Mouse (Mus musculus): ENCODE measurements at regions not wholly inside any gene's neighbourhood (a gene's known extent, or its start where the extent isn't known, plus 50 kb on each side); places are given as distances from the start of the nearest gene placed in this dataset.

DNA sequence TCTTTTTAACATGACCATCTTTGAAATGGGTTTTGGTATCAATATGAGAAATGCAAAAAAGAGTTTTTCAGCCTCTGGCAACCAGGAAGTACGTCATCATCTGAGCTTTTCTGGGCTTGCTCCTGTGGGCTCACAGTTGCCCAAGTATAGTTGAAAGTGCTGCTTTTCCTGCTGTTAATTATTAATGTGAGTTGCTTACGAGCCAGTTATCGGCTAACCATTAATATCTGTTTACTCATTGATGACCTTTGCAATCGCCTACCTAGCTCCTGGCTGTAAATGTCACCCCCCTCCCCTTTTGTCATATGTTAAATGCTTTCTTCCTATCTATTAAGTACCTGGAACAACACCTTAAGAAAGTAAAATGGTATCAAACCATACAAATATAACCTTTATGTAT lies 135.3 kb upstream of the Nr2f2 start:
- no peak for TF ChIP-seq MAFK (IDR thresholded peaks at IDR 0.05; ENCODE audit: insufficient read depth, low read depth, low read length)
- no peak for TF ChIP-seq CHD2 (IDR thresholded peaks at IDR 0.05; ENCODE audit: low read depth, low read length)
- no peak for TF ChIP-seq ZC3H11A (IDR thresholded peaks at IDR 0.05; ENCODE audit: borderline replicate concordance, low read depth, low read length)
